Mouse (Mus musculus) ES-Bruce4 (cell line): ENCODE measurements at regions not wholly inside any gene's neighbourhood (a gene's known extent, or its start where the extent isn't known, plus 50 kb on each side); places are given as distances from the start of the nearest gene placed in this dataset.
"Not testable (repeated sequence)": the region's sequence is repeated elsewhere in the genome, so short reads cannot be mapped to it uniquely, and the experiment has no call there.

Source experiments
- CTCF ChIP-seq: IDR thresholded peaks from one replicate; pipeline ENCODE4 v1.8.1; 2011; ENCODE audit warnings: low read depth, low read length
- POLR2A ChIP-seq: IDR thresholded peaks from one replicate; pipeline ENCODE4 v1.8.1; 2011; ENCODE audit warnings: low read length; ENCODE audit not compliant: insufficient read depth

GRCm38 (mm10) chr5:82653637-82654036 is 701.4 kb downstream of the Tecrl start:
- TF ChIP-seq POLR2A, CTCF: not testable (repeated sequence)
